Mouse (Mus musculus) adrenal gland, postnatal 14 days (tissue): ENCODE results near the gene Vps35l. TPM values are rescaled to one million over a fixed set of nuclear protein-coding genes. Genes with fewer than 3 reads are reported as not detected.

Experiments
- DNase-seq: peaks from one replicate; pipeline ENCODE4 v3.0.0; 2021; ENCODE audit warnings: mixed read lengths
- long read RNA-seq, 2 experiments: library from polyadenylated mRNA; stranded (forward); transcript quantifications; one replicate each; pipeline ENCODE4 v2.0.0; 2021
- total RNA-seq: library from RNA; stranded (reverse); gene quantifications from 2 replicates; pipeline ENCODE4 v1.2.3, GENCODE M21; 2021

Gene Vps35l
- total RNA-seq: 52.4 and 62.7 TPM in 2 replicates
- long read RNA-seq, experiment 1, full-length matches to known transcripts: 87 of 104 reads
- long read RNA-seq, experiment 1, partial matches to known transcripts: 6 of 104 reads
- long read RNA-seq, experiment 1, other reads (novel, unspliced or antisense): 11 of 104 reads
- long read RNA-seq, experiment 2, full-length matches to known transcripts: 51 of 67 reads
- long read RNA-seq, experiment 2, partial matches to known transcripts: 8 of 67 reads
- long read RNA-seq, experiment 2, other reads (novel, unspliced or antisense): 8 of 67 reads

GRCm38 (mm10) chr7:118739975-118740531 lies at the start of gene Vps35l:
Gene Vps35l (plus strand): TSS chr7:118740226.
- DNase-seq: peak; percentile 88

GRCm38 (mm10) chr7:118691287-118691686 lies 48.7 kb upstream of the Vps35l start:
- no peak for DNase-seq

GRCm38 (mm10) chr7:118696146-118696545 lies 43.9 kb upstream of the Vps35l start:
- DNase-seq: no peak

- DNase-seq: no peak
Measured at GRCm38 (mm10) chr7:118697168-118697567, 42.9 kb upstream of the Vps35l start.

- DNase-seq: no peak
Measured at GRCm38 (mm10) chr7:118698882-118699281, 41.1 kb upstream of the Vps35l start.

- DNase-seq: no peak
Measured at GRCm38 (mm10) chr7:118703144-118703561, 36.9 kb upstream of the Vps35l start.

- no peak for DNase-seq
Measured at GRCm38 (mm10) chr7:118704001-118704850, 35.8 kb upstream of the Vps35l start.

GRCm38 (mm10) chr7:118705101-118705961 lies 34.7 kb upstream of the Vps35l start, which contains the start of gene Gde1:
Gene Gde1 (minus strand): TSS chr7:118705778.
- peak; percentile 96 for DNase-seq

- no peak for DNase-seq
Measured at GRCm38 (mm10) chr7:118706051-118706450, 34.0 kb upstream of the Vps35l start.

GRCm38 (mm10) chr7:118706488-118706887 lies 33.5 kb upstream of the Vps35l start:
- DNase-seq: no peak

- no peak for DNase-seq
Measured at GRCm38 (mm10) chr7:118707216-118707615, 32.8 kb upstream of the Vps35l start.

- DNase-seq: no peak
Measured at GRCm38 (mm10) chr7:118708002-118708401, 32.0 kb upstream of the Vps35l start.

GRCm38 (mm10) chr7:118710776-118711175 lies 29.2 kb upstream of the Vps35l start:
- DNase-seq: no peak

- peak; percentile 96 for DNase-seq
Measured at GRCm38 (mm10) chr7:118712228-118713173, 27.5 kb upstream of the Vps35l start, which contains the start of gene Ccp110. Gene Ccp110 (plus strand): TSS chr7:118712552.

- DNase-seq: no peak
Measured at GRCm38 (mm10) chr7:118714873-118715272, 25.2 kb upstream of the Vps35l start.

GRCm38 (mm10) chr7:118718066-118718465 lies 22.0 kb upstream of the Vps35l start:
- no peak for DNase-seq

GRCm38 (mm10) chr7:118723927-118724326 lies 16.1 kb upstream of the Vps35l start:
- DNase-seq: no peak

GRCm38 (mm10) chr7:118725459-118725858 lies 14.6 kb upstream of the Vps35l start:
- no peak for DNase-seq

GRCm38 (mm10) chr7:118728846-118729587 lies 11.0 kb upstream of the Vps35l start:
- DNase-seq: no peak

- DNase-seq: no peak
Measured at GRCm38 (mm10) chr7:118731781-118732180, 8.2 kb upstream of the Vps35l start.
